Mouse (Mus musculus): ENCODE data around the gene Ung.

DNA sequence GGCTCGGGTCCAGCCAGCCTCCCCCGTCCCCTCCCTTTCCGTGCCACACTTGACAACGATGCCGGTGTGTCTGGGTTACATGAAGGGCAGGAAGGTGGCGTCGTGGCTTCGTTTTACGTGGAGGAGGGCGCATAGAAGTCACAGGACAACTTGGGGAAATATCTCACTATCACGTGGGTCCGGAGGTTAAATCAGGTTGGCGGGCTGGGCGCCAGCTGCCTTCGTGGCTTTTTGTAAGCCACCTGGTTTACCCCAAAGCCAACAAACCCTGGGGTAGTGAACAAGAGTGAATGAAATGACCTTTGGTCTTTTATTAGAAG, 1.3 kb downstream of the Ung start:
- TF ChIP-seq CTCF (IDR thresholded peaks at IDR 0.05; ENCODE audit: extremely low read depth, insufficient read depth, insufficient read length, insufficient replicate concordance) (no peak), POLR2A (IDR thresholded peaks at IDR 0.05; ENCODE audit: low read depth, low read length) (no peak; the same call in 1 of the 2 replicates)

Measured in spleen, adult 2 months (tissue).